In genomic region chr1:133177480-133178172, GRCm38 (mm10) we compare ENCODE assay signal across 8 mouse cellular contexts. TPM values are rescaled to one million over a fixed set of nuclear protein-coding genes. Genes with fewer than 3 reads are reported as not detected.
DNase-seq lines count a peak whose midpoint lies in the region; ATAC-seq and TF ChIP-seq lines count a peak whose summit lies in the region.

No protein-coding gene starts in this region.

- no peaks in the 10 kb centered on the region for H3K9me3 ChIP-seq in forebrain, postnatal 0 days (ENCODE audit: low read length)
- no peaks in the 10 kb centered on the region for H3K9me3 ChIP-seq in forebrain, embryonic 16.5 days (ENCODE audit: control insufficient read depth, low read length)

- H3K9ac ChIP-seq in forebrain, postnatal 0 days: no peak overlapping the region
- H3K9ac ChIP-seq in forebrain, embryonic 16.5 days (replicated peaks; ENCODE audit: low read depth, low read length): no peak overlapping the region

- H3K4me3 ChIP-seq in forebrain, postnatal 0 days (ENCODE audit: low read depth, low read length): no peak overlapping the region
- H3K4me3 ChIP-seq in forebrain, embryonic 16.5 days (replicated peaks; ENCODE audit: low read length): no peak overlapping the region
- no peak overlapping the region for H3K4me3 ChIP-seq in bone marrow, adult 2 months (replicated peaks; ENCODE audit: control insufficient read depth, low read depth, low read length)
- H3K4me3 ChIP-seq in embryonic fibroblast, embryonic 13.5 days (ENCODE audit: insufficient read depth, low read length): no peak overlapping the region
- H3K4me3 ChIP-seq in spleen, adult 2 months (ENCODE audit: extremely low read depth, insufficient read depth, insufficient read length): no peak overlapping the region

- peak; percentile 85 for DNase-seq in forebrain, postnatal 0 days
- DNase-seq in 416B (ENCODE audit: low read depth): peak; percentile 67
- DNase-seq in kidney, adult 8-10 months: peak; percentile 42 to 62
- DNase-seq in lung, postnatal 10 days: peak; percentile 79
- peak; percentile 26 to 45 for DNase-seq in spleen, adult 2 months (ENCODE audit: low read depth in 1 of 2, low spot score in 2 of 2)

- no peak for ATAC-seq in forebrain, postnatal 0 days
- ATAC-seq in forebrain, embryonic 16.5 days: no peak

- no peak for TF ChIP-seq POLR2A in bone marrow, adult 2 months (IDR thresholded peaks at IDR 0.05; ENCODE audit: borderline replicate concordance, control insufficient read depth, low read depth, low read length)
- no peak for TF ChIP-seq POLR2A in embryonic fibroblast, embryonic 13.5 days (IDR thresholded peaks at IDR 0.05; ENCODE audit: low read depth, low read length)
- TF ChIP-seq POLR2A in spleen, adult 2 months (IDR thresholded peaks at IDR 0.05; ENCODE audit: low read depth, low read length): no peak

- TF ChIP-seq CTCF in forebrain, postnatal 0 days (IDR thresholded peaks at IDR 0.05; ENCODE audit: low read depth): peak; percentile 96
- TF ChIP-seq CTCF in bone marrow, adult 2 months (IDR thresholded peaks at IDR 0.05; ENCODE audit: control insufficient read depth, insufficient read depth, low read length): peak; percentile 99
- TF ChIP-seq CTCF in embryonic fibroblast, embryonic 13.5 days (IDR thresholded peaks at IDR 0.05; ENCODE audit: borderline replicate concordance, insufficient read depth, low read length): peak; percentile 100
- TF ChIP-seq CTCF in spleen, adult 2 months (IDR thresholded peaks at IDR 0.05; ENCODE audit: extremely low read depth, insufficient read depth, insufficient read length, insufficient replicate concordance): peak; percentile 83; the same call in 1 of the 2 replicates

- no peaks in the 10 kb centered on the region for H3K36me3 ChIP-seq in forebrain, postnatal 0 days (ENCODE audit: insufficient read depth)
- H3K36me3 ChIP-seq in forebrain, embryonic 16.5 days (ENCODE audit: control insufficient read depth, insufficient read depth): no peaks in the 10 kb centered on the region
- H3K36me3 ChIP-seq in spleen, adult 2 months (ENCODE audit: control insufficient read depth, insufficient read depth, low read length): no peaks in the 10 kb centered on the region

- no peak overlapping the region for H3K4me2 ChIP-seq in forebrain, postnatal 0 days (ENCODE audit: low read depth)
- no peak overlapping the region for H3K4me2 ChIP-seq in forebrain, embryonic 16.5 days (ENCODE audit: low read length)

- no peak overlapping the region for H3K27ac ChIP-seq in forebrain, postnatal 0 days (ENCODE audit: low read depth, low read length)
- no peak overlapping the region for H3K27ac ChIP-seq in forebrain, embryonic 16.5 days (ENCODE audit: low read length)
- H3K27ac ChIP-seq in bone marrow, adult 2 months (ENCODE audit: control insufficient read depth, insufficient read depth, low read depth, low read length, poor library complexity): no peak overlapping the region
- H3K27ac ChIP-seq in embryonic fibroblast, embryonic 13.5 days (ENCODE audit: insufficient read depth, low read length): no peak overlapping the region
- no peak overlapping the region for H3K27ac ChIP-seq in spleen, adult 2 months (ENCODE audit: insufficient read depth, low read length)

- no peaks in the 10 kb centered on the region for H3K27me3 ChIP-seq in forebrain, postnatal 0 days (ENCODE audit: insufficient read depth, low read length)
- H3K27me3 ChIP-seq in forebrain, embryonic 16.5 days (replicated peaks; ENCODE audit: control insufficient read depth, insufficient read depth, low read length): no peaks in the 10 kb centered on the region
- peaks cover 12% of the 10 kb centered on the region for H3K27me3 ChIP-seq in spleen, adult 2 months (ENCODE audit: control insufficient read depth, insufficient read depth, low read length)

- H3K4me1 ChIP-seq in forebrain, postnatal 0 days (ENCODE audit: insufficient read depth): 0 out of 2 replicates have a peak, but pooled peaks cover 4% of the 10 kb centered on the region
- peaks cover 26% of the 10 kb centered on the region for H3K4me1 ChIP-seq in forebrain, embryonic 16.5 days (replicated peaks; ENCODE audit: control insufficient read depth, insufficient read depth, low read length)
- H3K4me1 ChIP-seq in bone marrow, adult 2 months (ENCODE audit: control insufficient read depth, insufficient read depth, low read length): no peaks in the 10 kb centered on the region; the same call in 1 of the 2 replicates
- no peaks in the 10 kb centered on the region for H3K4me1 ChIP-seq in embryonic fibroblast, embryonic 13.5 days (ENCODE audit: control insufficient read depth, insufficient read depth, low read length)
- peaks cover 3% of the 10 kb centered on the region; the same call in 1 of the 2 replicates for H3K4me1 ChIP-seq in spleen, adult 2 months (ENCODE audit: control insufficient read depth, insufficient read depth, insufficient read length)

- WGBS in forebrain, postnatal 0 days: 48% methylated on average over 8 of the region's 8 CpGs
- WGBS in forebrain, embryonic 16.5 days: 51% methylated on average over 8 of the region's 8 CpGs
- WGBS in bone marrow, adult 2 months: 37% methylated on average over 8 of the region's 8 CpGs
- 47% methylated on average over 8 of the region's 8 CpGs for WGBS in spleen, adult 2 months

RNA-seq across cellular contexts. Expression of gene Plekha6, which starts 13.6 kb away (rescaled TPM):
- 23.2 and 28.6 TPM in 2 replicates for total RNA-seq in forebrain, postnatal 0 days (2014; rRNA removed)
- polyA plus RNA-seq in forebrain, postnatal 0 days (2015; fragmentation: Nextera tagmentation; extraction: Ambion mirVana): 3.4 and 5.7 TPM in 2 replicates
- polyA plus RNA-seq in forebrain, embryonic 16.5 days (2015; fragmentation: Nextera tagmentation; extraction: Ambion mirVana): 10.7 and 11.7 TPM in 2 replicates
- 0.84 and 2.1 TPM in 2 replicates for polyA plus RNA-seq in bone marrow, adult 2 months (2011; ENCODE audit: insufficient read depth, insufficient read length, low replicate concordance, missing spikeins)
- 2.6 and 3.6 TPM in 2 replicates for polyA plus RNA-seq in embryonic fibroblast, embryonic 13.5 days (2011; ENCODE audit: insufficient read length, low read depth, missing spikeins)
- polyA plus RNA-seq in spleen, adult 2 months (2012; rRNA removed): 26.0 and 31.1 TPM in 2 replicates

RNA-seq across cellular contexts. Expression of gene Ppp1r15b, which starts 46.7 kb away (rescaled TPM):
- 35.0 and 49.5 TPM in 2 replicates for total RNA-seq in forebrain, postnatal 0 days (2014; rRNA removed)
- 13.9 and 18.7 TPM in 2 replicates for polyA plus RNA-seq in forebrain, postnatal 0 days (2015; fragmentation: Nextera tagmentation; extraction: Ambion mirVana)
- 36.3 and 40.3 TPM in 2 replicates for polyA plus RNA-seq in forebrain, embryonic 16.5 days (2015; fragmentation: Nextera tagmentation; extraction: Ambion mirVana)
- 51.2 and 59.4 TPM in 2 replicates for polyA plus RNA-seq in bone marrow, adult 2 months (2011; ENCODE audit: insufficient read depth, insufficient read length, low replicate concordance, missing spikeins)
- 55.8 and 63.3 TPM in 2 replicates for polyA plus RNA-seq in embryonic fibroblast, embryonic 13.5 days (2011; ENCODE audit: insufficient read length, low read depth, missing spikeins)
- 19.7 and 26.6 TPM in 2 replicates for polyA plus RNA-seq in spleen, adult 2 months (2012; rRNA removed)
